Mouse (Mus musculus): ENCODE measurements around the gene Coq8b.

DNA sequence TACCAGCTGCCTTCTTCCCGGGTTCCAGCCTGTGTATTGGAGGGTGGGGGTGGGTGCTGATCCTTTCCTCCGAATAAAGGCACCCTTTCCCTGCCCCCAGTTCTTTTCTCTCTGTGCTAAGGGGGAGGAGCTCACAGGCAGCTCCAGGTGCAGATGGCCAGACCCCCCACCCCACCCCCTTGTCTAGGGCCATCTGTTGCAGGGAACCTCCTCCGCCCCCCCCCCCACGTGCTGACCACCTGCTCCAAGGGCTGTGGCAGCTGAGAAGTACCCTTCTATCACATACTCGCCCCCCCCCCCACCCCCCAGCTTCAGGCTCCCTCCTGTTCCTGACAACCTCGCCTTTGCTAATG is 25.0 kb downstream of the Coq8b start:
- TF ChIP-seq ZC3H11A (IDR thresholded peaks at IDR 0.05; ENCODE audit: borderline replicate concordance, low read depth, low read length) (no peak), HCFC1 (IDR thresholded peaks at IDR 0.05; ENCODE audit: borderline replicate concordance, insufficient read depth, low read length) (no peak)

Data from ES-E14 (cell line).